Mouse (Mus musculus): Measurements from ENCODE around the gene Tm4sf20. TPM values are rescaled to one million over a fixed set of nuclear protein-coding genes. Genes with fewer than 3 reads are reported as not detected.

The Tm4sf20 gene
- polyA plus RNA-seq, 1 experiment from 2014 or later, result 0.36 TPM

DNA sequence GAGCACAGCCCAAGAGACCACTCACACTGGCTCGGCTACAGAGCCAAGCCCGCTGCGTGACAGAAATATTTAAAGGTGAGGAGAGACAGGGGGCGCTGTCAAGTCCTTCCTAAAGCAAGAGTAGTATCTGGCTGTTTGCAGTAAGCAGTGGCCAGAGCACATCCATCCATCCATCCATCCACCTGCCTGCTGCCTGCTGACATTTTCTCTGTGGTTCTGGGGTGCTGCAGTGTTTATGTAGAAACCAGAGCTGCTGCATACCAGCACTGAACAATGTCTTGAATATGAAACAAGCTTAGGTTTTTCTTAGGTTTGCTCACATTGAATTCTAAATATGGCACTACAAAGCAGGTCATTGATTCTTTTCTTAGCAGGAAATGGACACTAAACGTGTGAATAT, 4.9 kb upstream of the Tm4sf20 start:
- Histone ChIP-seq H3K4me3 (no peak overlapping the region), H3K9me3 (replicated peaks) (no peaks in the 10 kb centered on the region), H3K9ac (no peak overlapping the region), H3K4me1 (no peaks in the 10 kb centered on the region), H3K4me2 (no peak overlapping the region), H3K36me3 (ENCODE audit: poor library complexity, severe bottlenecking) (no peaks in the 10 kb centered on the region), H3K27ac (no peak overlapping the region), H3K27me3 (no peaks in the 10 kb centered on the region)
- WGBS, result 68% methylated on average over 5 of the region's 5 CpGs
- ATAC-seq, result no peak

- Histone ChIP-seq H3K9me3 (replicated peaks) (no peaks in the 10 kb centered on the region), H3K27me3 (no peaks in the 10 kb centered on the region), H3K4me3 (no peak overlapping the region), H3K36me3 (ENCODE audit: poor library complexity, severe bottlenecking) (no peaks in the 10 kb centered on the region), H3K4me1 (no peaks in the 10 kb centered on the region), H3K27ac (no peak overlapping the region), H3K9ac (no peak overlapping the region), H3K4me2 (no peak overlapping the region)
- WGBS, result 89% methylated on average over 4 of the region's 4 CpGs
- ATAC-seq, result no peak
These were observed 4.2 kb upstream of the Tm4sf20 start for GRCm38 (mm10) chr1:82772428-82772827.

GRCm38 (mm10) chr1:82771022-82771586, 2.8 kb upstream of the Tm4sf20 start, which contains the start of gene Gm47791:
Gm47791 (minus strand) TSS chr1:82771243.
- H3K27me3 ChIP-seq, result no peaks in the 10 kb centered on the region
- no peak within 1 kb of the TSS for H3K4me3 ChIP-seq
- no peak within 1 kb of the TSS for H3K4me2 ChIP-seq
- no peaks in the 10 kb centered on the region for H3K9me3 ChIP-seq (replicated peaks)
- no peaks in the 10 kb centered on the region for H3K4me1 ChIP-seq
- no peak for ATAC-seq
- no peaks in the 10 kb centered on the region for H3K36me3 ChIP-seq (ENCODE audit: poor library complexity, severe bottlenecking)
- no peak within 1 kb of the TSS for H3K9ac ChIP-seq
- no peak within 1 kb of the TSS for H3K27ac ChIP-seq
- WGBS, result 89% methylated on average over 14 of the region's 15 CpGs

GRCm38 (mm10) chr1:82766641-82767040, 1.6 kb downstream of the Tm4sf20 start:
- WGBS, result 88% methylated on average over 4 of the region's 4 CpGs
- Histone ChIP-seq H3K27me3 (no peaks in the 10 kb centered on the region), H3K9ac (no peak overlapping the region), H3K36me3 (ENCODE audit: poor library complexity, severe bottlenecking) (peaks cover 8% of the 10 kb centered on the region), H3K9me3 (replicated peaks) (no peaks in the 10 kb centered on the region; the same call in 1 of the 2 replicates), H3K4me1 (no peaks in the 10 kb centered on the region), H3K27ac (no peak overlapping the region), H3K4me3 (no peak overlapping the region), H3K4me2 (no peak overlapping the region)
- no peak for ATAC-seq

DNA sequence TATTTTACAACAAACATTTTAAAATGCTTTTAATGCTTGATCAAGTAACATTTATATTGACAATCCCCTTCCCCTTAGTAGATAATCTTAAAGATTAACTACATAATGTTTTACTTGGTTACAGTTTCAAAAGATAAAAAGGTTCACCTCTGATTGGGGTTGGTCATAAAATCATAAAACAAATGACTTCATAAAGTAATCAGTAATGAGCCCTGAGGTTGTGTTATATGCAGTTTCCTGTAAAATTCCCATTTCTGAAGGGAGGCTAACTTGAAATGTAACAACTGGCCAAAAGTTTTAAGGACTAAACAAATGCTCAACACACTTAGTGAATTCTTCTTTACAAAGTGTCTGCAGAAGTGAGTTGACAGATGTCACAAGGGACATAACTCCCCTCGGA, 2.0 kb downstream of the Tm4sf20 start:
- H3K4me1 ChIP-seq, result no peaks in the 10 kb centered on the region
- 79% methylated on average over 1 of the region's 1 CpGs for WGBS
- H3K4me2 ChIP-seq, result no peak overlapping the region
- no peak overlapping the region for H3K27ac ChIP-seq
- no peak overlapping the region for H3K9ac ChIP-seq
- no peaks in the 10 kb centered on the region; the same call in 1 of the 2 replicates for H3K9me3 ChIP-seq (replicated peaks)
- peaks cover 10% of the 10 kb centered on the region for H3K36me3 ChIP-seq (ENCODE audit: poor library complexity, severe bottlenecking)
- H3K4me3 ChIP-seq, result no peak overlapping the region
- ATAC-seq, result no peak
- no peaks in the 10 kb centered on the region for H3K27me3 ChIP-seq

DNA sequence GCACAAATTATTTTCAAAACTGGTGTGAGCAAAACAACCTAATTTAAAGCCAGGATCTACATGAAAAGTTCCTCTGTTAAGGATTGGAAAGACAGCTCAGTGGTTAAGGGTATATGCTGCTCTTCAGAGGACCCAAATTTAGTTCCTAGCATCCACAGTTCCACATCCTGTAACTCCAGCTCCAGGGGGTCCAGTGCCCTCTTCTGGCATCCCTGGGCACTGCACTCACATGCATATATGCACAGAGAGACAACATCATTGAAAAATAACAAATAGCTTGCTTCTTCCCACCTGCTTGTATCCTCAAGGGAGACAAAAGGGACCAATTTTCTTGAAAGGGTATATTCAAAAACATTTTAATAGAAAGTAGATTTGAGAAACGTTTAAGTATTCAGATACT, 6.0 kb downstream of the Tm4sf20 start:
- no peaks in the 10 kb centered on the region; the same call in 1 of the 2 replicates for H3K9me3 ChIP-seq (replicated peaks)
- H3K4me2 ChIP-seq, result no peak overlapping the region
- H3K9ac ChIP-seq, result no peak overlapping the region
- no peaks in the 10 kb centered on the region for H3K27me3 ChIP-seq
- no peak overlapping the region for H3K4me3 ChIP-seq
- H3K36me3 ChIP-seq (ENCODE audit: poor library complexity, severe bottlenecking), result peaks cover 15% of the 10 kb centered on the region
- ATAC-seq, result no peak
- no peak overlapping the region for H3K27ac ChIP-seq
- H3K4me1 ChIP-seq, result no peaks in the 10 kb centered on the region
- 81% methylated on average over 1 of the region's 1 CpGs for WGBS

GRCm38 (mm10) chr1:82761454-82762169, 6.6 kb downstream of the Tm4sf20 start:
- ATAC-seq, result no peak
- Histone ChIP-seq H3K4me2 (no peak overlapping the region), H3K27ac (no peak overlapping the region), H3K27me3 (no peaks in the 10 kb centered on the region), H3K4me1 (no peaks in the 10 kb centered on the region), H3K9ac (no peak overlapping the region), H3K36me3 (ENCODE audit: poor library complexity, severe bottlenecking) (peaks cover 15% of the 10 kb centered on the region), H3K4me3 (no peak overlapping the region), H3K9me3 (replicated peaks) (no peaks in the 10 kb centered on the region; the same call in 1 of the 2 replicates)
- 92% methylated on average over 8 of the region's 8 CpGs for WGBS

- peaks cover 33% of the 10 kb centered on the region for H3K36me3 ChIP-seq (ENCODE audit: poor library complexity, severe bottlenecking)
- ATAC-seq, result no peak
- no peak overlapping the region for H3K4me2 ChIP-seq
- 79% methylated on average over 1 of the region's 1 CpGs for WGBS
- H3K9me3 ChIP-seq (replicated peaks), result no peaks in the 10 kb centered on the region; the same call in 1 of the 2 replicates
- no peak overlapping the region for H3K9ac ChIP-seq
- no peak overlapping the region for H3K4me3 ChIP-seq
- H3K27ac ChIP-seq, result no peak overlapping the region
- no peaks in the 10 kb centered on the region for H3K27me3 ChIP-seq
- H3K4me1 ChIP-seq, result no peaks in the 10 kb centered on the region
These were observed 8.7 kb downstream of the Tm4sf20 start for GRCm38 (mm10) chr1:82759520-82759919.

- H3K4me3 ChIP-seq, result no peak overlapping the region
- no peaks in the 10 kb centered on the region for H3K4me1 ChIP-seq
- WGBS, result 85% methylated on average over 2 of the region's 2 CpGs
- peaks cover 27% of the 10 kb centered on the region for H3K36me3 ChIP-seq (ENCODE audit: poor library complexity, severe bottlenecking)
- no peaks in the 10 kb centered on the region for H3K27me3 ChIP-seq
- no peak overlapping the region for H3K9ac ChIP-seq
- no peak overlapping the region for H3K27ac ChIP-seq
- ATAC-seq, result no peak
- H3K9me3 ChIP-seq (replicated peaks), result no peaks in the 10 kb centered on the region
- H3K4me2 ChIP-seq, result no peak overlapping the region
These were observed 20.4 kb downstream of the Tm4sf20 start for GRCm38 (mm10) chr1:82747714-82748452.

GRCm38 (mm10) chr1:82746408-82746807, 21.9 kb downstream of the Tm4sf20 start:
- H3K9ac ChIP-seq, result no peak overlapping the region
- no peak for ATAC-seq
- WGBS, result 88% methylated on average over 4 of the region's 4 CpGs
- no peak overlapping the region for H3K4me2 ChIP-seq
- H3K27me3 ChIP-seq, result no peaks in the 10 kb centered on the region
- H3K4me1 ChIP-seq, result no peaks in the 10 kb centered on the region
- H3K27ac ChIP-seq, result no peak overlapping the region
- peaks cover 26% of the 10 kb centered on the region for H3K36me3 ChIP-seq (ENCODE audit: poor library complexity, severe bottlenecking)
- no peak overlapping the region for H3K4me3 ChIP-seq
- H3K9me3 ChIP-seq (replicated peaks), result no peaks in the 10 kb centered on the region

GRCm38 (mm10) chr1:82743962-82744361, 24.3 kb downstream of the Tm4sf20 start:
- H3K4me1 ChIP-seq, result no peaks in the 10 kb centered on the region
- no peaks in the 10 kb centered on the region for H3K27me3 ChIP-seq
- H3K4me2 ChIP-seq, result no peak overlapping the region
- 96% methylated on average over 3 of the region's 3 CpGs for WGBS
- H3K27ac ChIP-seq, result no peak overlapping the region
- no peak overlapping the region for H3K9ac ChIP-seq
- H3K4me3 ChIP-seq, result no peak overlapping the region
- no peaks in the 10 kb centered on the region for H3K9me3 ChIP-seq (replicated peaks)
- H3K36me3 ChIP-seq (ENCODE audit: poor library complexity, severe bottlenecking), result peaks cover 32% of the 10 kb centered on the region
- ATAC-seq, result no peak

- H3K9ac ChIP-seq, result no peak overlapping the region
- no peak overlapping the region for H3K27ac ChIP-seq
- H3K36me3 ChIP-seq (ENCODE audit: poor library complexity, severe bottlenecking), result peaks cover 39% of the 10 kb centered on the region
- H3K4me1 ChIP-seq, result no peaks in the 10 kb centered on the region
- H3K4me2 ChIP-seq, result no peak overlapping the region
- ATAC-seq, result no peak
- no peaks in the 10 kb centered on the region for H3K9me3 ChIP-seq (replicated peaks)
- no peak overlapping the region for H3K4me3 ChIP-seq
- no peaks in the 10 kb centered on the region for H3K27me3 ChIP-seq
- WGBS, result 86% methylated on average over 7 of the region's 7 CpGs
These were observed 26.7 kb downstream of the Tm4sf20 start for GRCm38 (mm10) chr1:82741539-82741938.
